Mouse (Mus musculus) hematopoietic multipotent progenitor cell, adult 10-12 weeks (in vitro differentiated cells): ENCODE measurements around the gene Ube2ql1. TPM values are rescaled to one million over a fixed set of nuclear protein-coding genes. Genes with fewer than 3 reads are reported as not detected.

Experiments
- polyA plus RNA-seq: library from polyadenylated mRNA; stranded (reverse); fragments of >175 nt; gene quantifications from 2 replicates; pipeline ENCODE4 v1.2.3, GENCODE M21; 2012; ENCODE audit warnings: low replicate concordance

Ube2ql1 gene
- polyA plus RNA-seq: 0.04 and 0.08 TPM in 2 replicates

DNA sequence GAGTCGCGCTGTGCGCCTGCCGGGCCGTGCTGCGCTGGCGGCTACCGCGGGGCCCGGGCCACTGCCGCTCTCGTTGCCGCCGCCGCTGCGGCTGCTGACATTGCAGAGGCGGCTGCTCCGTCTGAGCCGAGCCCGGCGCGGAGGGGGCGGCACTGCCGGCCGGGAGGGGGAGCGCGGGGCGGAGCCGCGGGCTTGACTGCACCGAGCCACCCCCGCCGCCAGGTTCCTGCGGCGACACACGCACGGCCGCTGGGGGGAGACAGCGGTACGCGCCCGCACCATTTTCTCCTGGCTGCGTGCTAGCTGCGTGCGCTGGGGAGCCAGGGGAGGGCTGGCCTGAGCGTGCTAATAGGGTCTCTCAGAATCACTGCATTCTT, at the start of gene Ube2ql1:
Gene Ube2ql1, minus strand, starts transcription at position 131 of the 377 bp plus-strand sequence.

Other genes with a start within 250 kb of the Ube2ql1 start
- 22.6 and 26.1 TPM in 2 replicates for gene Nsun2, start 206.1 kb downstream of the Ube2ql1 start, polyA plus RNA-seq
- gene Tent4a, start 205.3 kb downstream of the Ube2ql1 start, polyA plus RNA-seq: 8.5 TPM in 2 replicates
- gene Srd5a1, start 128.4 kb downstream of the Ube2ql1 start, polyA plus RNA-seq: 0.25 and 0.49 TPM in 2 replicates
- 13.4 and 25.2 TPM in 2 replicates for gene Med10, start 62.5 kb upstream of the Ube2ql1 start, polyA plus RNA-seq